Mouse (Mus musculus): ENCODE data around the gene Rgs9. TPM values are rescaled to one million over a fixed set of nuclear protein-coding genes. Genes with fewer than 3 reads are reported as not detected.

Gene Rgs9
- polyA plus RNA-seq, 1 experiment from 2014 or later: 2.8 TPM

DNA sequence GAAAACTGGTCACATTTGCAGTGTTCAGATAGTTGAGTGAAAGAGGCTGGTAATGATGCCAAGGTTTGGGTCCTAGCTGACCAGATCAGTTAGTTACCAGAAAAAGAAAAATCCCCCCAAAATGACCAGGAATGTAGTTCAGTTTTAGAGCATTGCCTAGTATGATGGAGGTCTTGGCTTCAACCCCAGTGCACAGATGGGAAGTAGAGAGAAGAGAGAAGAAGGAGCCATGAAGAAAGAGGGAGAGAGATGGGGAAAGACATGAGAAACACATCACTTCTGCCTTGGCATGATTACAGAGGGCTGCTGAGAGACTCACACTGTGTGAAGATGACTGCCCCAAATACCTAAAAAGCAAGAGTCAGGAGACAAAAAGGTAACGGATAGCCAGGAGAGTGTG is 13.1 kb downstream of the Rgs9 start:
- TF ChIP-seq CTCF (IDR thresholded peaks at IDR 0.05; ENCODE audit: low read depth): no peak
- no peak overlapping the region for H3K27ac ChIP-seq (ENCODE audit: low read depth, low read length)
- H3K4me3 ChIP-seq (ENCODE audit: low read depth, low read length): no peak overlapping the region
- H3K9me3 ChIP-seq (ENCODE audit: control insufficient read depth): no peaks in the 10 kb centered on the region
- no peak overlapping the region for H3K9ac ChIP-seq (ENCODE audit: low read depth, low read length)
- no peaks in the 10 kb centered on the region for H3K36me3 ChIP-seq (ENCODE audit: control insufficient read depth, insufficient read depth)
- ATAC-seq: no peak
- 95% methylated on average over 1 of the region's 1 CpGs for WGBS
- H3K4me1 ChIP-seq (replicated peaks; ENCODE audit: control insufficient read depth, insufficient read depth, low read length): no peaks in the 10 kb centered on the region
- H3K4me2 ChIP-seq (replicated peaks; ENCODE audit: low read depth): no peak overlapping the region
- no peaks in the 10 kb centered on the region for H3K27me3 ChIP-seq (replicated peaks; ENCODE audit: control insufficient read depth, insufficient read depth, low read length)

DNA sequence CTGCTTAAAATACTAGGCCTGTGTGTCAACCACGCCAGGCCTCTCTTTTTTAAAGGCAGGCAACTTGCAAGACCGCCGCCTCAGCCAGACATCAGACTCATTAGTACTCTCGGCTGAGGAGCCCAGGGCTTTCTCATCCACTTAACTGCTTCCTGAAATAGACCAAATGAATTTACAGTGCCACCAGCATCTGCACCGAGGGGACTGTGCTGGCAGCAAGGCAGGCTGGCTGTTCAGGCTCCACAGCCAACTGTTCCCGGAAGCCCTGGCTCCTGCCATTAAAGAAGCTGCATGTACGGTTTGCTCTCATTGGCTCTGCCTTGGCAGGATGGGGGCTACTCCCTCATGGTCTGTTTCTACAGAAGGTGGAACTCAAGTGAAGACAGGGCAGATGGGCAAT is 19.7 kb downstream of the Rgs9 start:
- ATAC-seq: no peak

GRCm38 (mm10) chr11:109271399-109271798 is 26.5 kb downstream of the Rgs9 start:
- 88% methylated on average over 9 of the region's 9 CpGs for WGBS
- Histone ChIP-seq H3K4me2 (replicated peaks; ENCODE audit: low read depth) (no peak overlapping the region), H3K4me3 (ENCODE audit: low read depth, low read length) (no peak overlapping the region), H3K27ac (ENCODE audit: low read depth, low read length) (no peak overlapping the region), H3K9ac (ENCODE audit: low read depth, low read length) (no peak overlapping the region), H3K27me3 (replicated peaks; ENCODE audit: control insufficient read depth, insufficient read depth, low read length) (no peaks in the 10 kb centered on the region), H3K36me3 (ENCODE audit: control insufficient read depth, insufficient read depth) (no peaks in the 10 kb centered on the region), H3K9me3 (ENCODE audit: control insufficient read depth) (no peaks in the 10 kb centered on the region), H3K4me1 (replicated peaks; ENCODE audit: control insufficient read depth, insufficient read depth, low read length) (no peaks in the 10 kb centered on the region)
- no peak for ATAC-seq
- no peak for TF ChIP-seq CTCF (IDR thresholded peaks at IDR 0.05; ENCODE audit: low read depth)

More for the DNA sequence above, 19.7 kb downstream of the Rgs9 start:
- H3K4me1 ChIP-seq (replicated peaks; ENCODE audit: control insufficient read depth, insufficient read depth, low read length): no peaks in the 10 kb centered on the region
- no peaks in the 10 kb centered on the region for H3K9me3 ChIP-seq (ENCODE audit: control insufficient read depth)
- H3K36me3 ChIP-seq (ENCODE audit: control insufficient read depth, insufficient read depth): no peaks in the 10 kb centered on the region
- no peak for TF ChIP-seq CTCF (IDR thresholded peaks at IDR 0.05; ENCODE audit: low read depth)
- H3K27me3 ChIP-seq (replicated peaks; ENCODE audit: control insufficient read depth, insufficient read depth, low read length): no peaks in the 10 kb centered on the region
- WGBS: 70% methylated on average over 7 of the region's 7 CpGs
- no peak overlapping the region for H3K9ac ChIP-seq (ENCODE audit: low read depth, low read length)
- H3K27ac ChIP-seq (ENCODE audit: low read depth, low read length): no peak overlapping the region
- H3K4me2 ChIP-seq (replicated peaks; ENCODE audit: low read depth): no peak overlapping the region
- H3K4me3 ChIP-seq (ENCODE audit: low read depth, low read length): no peak overlapping the region

DNA sequence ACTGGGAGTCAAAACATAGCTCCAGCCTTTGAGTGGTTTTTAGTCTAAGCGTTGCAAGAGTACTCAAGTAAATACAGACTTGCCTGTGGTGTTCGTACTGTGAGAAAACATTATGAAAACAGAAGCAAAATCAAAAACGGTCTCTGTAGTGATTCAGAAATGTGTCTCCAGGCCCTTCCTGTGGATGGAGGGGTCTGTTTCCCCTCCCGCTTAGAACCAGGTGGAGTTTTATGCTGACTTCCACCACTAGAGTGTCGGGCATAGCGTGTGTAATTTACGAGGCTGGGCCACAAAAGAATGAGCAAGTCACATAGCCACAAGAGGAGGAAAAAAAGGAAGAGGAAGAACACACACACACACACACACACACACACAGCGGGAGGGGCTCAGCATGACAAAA is 27.6 kb downstream of the Rgs9 start:
- ATAC-seq: no peak
- Histone ChIP-seq H3K4me1 (replicated peaks; ENCODE audit: control insufficient read depth, insufficient read depth, low read length) (no peaks in the 10 kb centered on the region), H3K36me3 (ENCODE audit: control insufficient read depth, insufficient read depth) (no peaks in the 10 kb centered on the region), H3K27ac (ENCODE audit: low read depth, low read length) (no peak overlapping the region), H3K9me3 (ENCODE audit: control insufficient read depth) (no peaks in the 10 kb centered on the region), H3K9ac (ENCODE audit: low read depth, low read length) (no peak overlapping the region), H3K27me3 (replicated peaks; ENCODE audit: control insufficient read depth, insufficient read depth, low read length) (no peaks in the 10 kb centered on the region), H3K4me2 (replicated peaks; ENCODE audit: low read depth) (no peak overlapping the region), H3K4me3 (ENCODE audit: low read depth, low read length) (no peak overlapping the region)
- 58% methylated on average over 8 of the region's 8 CpGs for WGBS
- TF ChIP-seq CTCF (IDR thresholded peaks at IDR 0.05; ENCODE audit: low read depth): no peak

- Histone ChIP-seq H3K4me2 (replicated peaks; ENCODE audit: low read depth) (no peak overlapping the region), H3K27ac (ENCODE audit: low read depth, low read length) (no peak overlapping the region), H3K27me3 (replicated peaks; ENCODE audit: control insufficient read depth, insufficient read depth, low read length) (no peaks in the 10 kb centered on the region), H3K4me1 (replicated peaks; ENCODE audit: control insufficient read depth, insufficient read depth, low read length) (no peaks in the 10 kb centered on the region), H3K9ac (ENCODE audit: low read depth, low read length) (no peak overlapping the region), H3K4me3 (ENCODE audit: low read depth, low read length) (no peak overlapping the region), H3K36me3 (ENCODE audit: control insufficient read depth, insufficient read depth) (no peaks in the 10 kb centered on the region), H3K9me3 (ENCODE audit: control insufficient read depth) (no peaks in the 10 kb centered on the region)
- ATAC-seq: no peak
- no peak for TF ChIP-seq CTCF (IDR thresholded peaks at IDR 0.05; ENCODE audit: low read depth)
- WGBS: 56% methylated on average over 16 of the region's 16 CpGs
Measured at GRCm38 (mm10) chr11:109269662-109270341, 28.1 kb downstream of the Rgs9 start.

GRCm38 (mm10) chr11:109269283-109269661 is 28.7 kb downstream of the Rgs9 start:
- no peak for ATAC-seq
- WGBS: 71% methylated on average over 5 of the region's 5 CpGs
- Histone ChIP-seq H3K36me3 (ENCODE audit: control insufficient read depth, insufficient read depth) (no peaks in the 10 kb centered on the region), H3K4me2 (replicated peaks; ENCODE audit: low read depth) (no peak overlapping the region), H3K4me1 (replicated peaks; ENCODE audit: control insufficient read depth, insufficient read depth, low read length) (no peaks in the 10 kb centered on the region), H3K9me3 (ENCODE audit: control insufficient read depth) (no peaks in the 10 kb centered on the region), H3K27me3 (replicated peaks; ENCODE audit: control insufficient read depth, insufficient read depth, low read length) (no peaks in the 10 kb centered on the region), H3K4me3 (ENCODE audit: low read depth, low read length) (no peak overlapping the region), H3K9ac (ENCODE audit: low read depth, low read length) (no peak overlapping the region), H3K27ac (ENCODE audit: low read depth, low read length) (no peak overlapping the region)
- no peak for TF ChIP-seq CTCF (IDR thresholded peaks at IDR 0.05; ENCODE audit: low read depth)
